Mouse (Mus musculus) adrenal gland, postnatal 14 days (tissue): ENCODE data around the gene Txndc12. TPM values are rescaled to one million over a fixed set of nuclear protein-coding genes. Genes with fewer than 3 reads are reported as not detected.

ENCODE experiments used
- DNase-seq: peaks from one replicate; pipeline ENCODE4 v3.0.0; 2021; ENCODE audit warnings: mixed read lengths
- long read RNA-seq, 2 experiments: library from polyadenylated mRNA; stranded (forward); transcript quantifications; one replicate each; pipeline ENCODE4 v2.0.0; 2021
- total RNA-seq: library from RNA; stranded (reverse); gene quantifications from 2 replicates; pipeline ENCODE4 v1.2.3, GENCODE M21; 2021

Gene Txndc12
- 63.8 and 73.9 TPM in 2 replicates for total RNA-seq
- long read RNA-seq, experiment 1, transcript Txndc12-201 (7 exons, 1,359 nt) = major isoform, 67 of 70 reads
- long read RNA-seq, experiment 1, partial matches to known transcripts = 1 of 70 reads
- long read RNA-seq, experiment 1, other reads (novel, unspliced or antisense) = 2 of 70 reads
- long read RNA-seq, experiment 2, transcript Txndc12-201 (7 exons, 1,359 nt) = major isoform, 49 of 54 reads
- long read RNA-seq, experiment 2, partial matches to known transcripts = 3 of 54 reads
- long read RNA-seq, experiment 2, other reads (novel, unspliced or antisense) = 2 of 54 reads

DNA sequence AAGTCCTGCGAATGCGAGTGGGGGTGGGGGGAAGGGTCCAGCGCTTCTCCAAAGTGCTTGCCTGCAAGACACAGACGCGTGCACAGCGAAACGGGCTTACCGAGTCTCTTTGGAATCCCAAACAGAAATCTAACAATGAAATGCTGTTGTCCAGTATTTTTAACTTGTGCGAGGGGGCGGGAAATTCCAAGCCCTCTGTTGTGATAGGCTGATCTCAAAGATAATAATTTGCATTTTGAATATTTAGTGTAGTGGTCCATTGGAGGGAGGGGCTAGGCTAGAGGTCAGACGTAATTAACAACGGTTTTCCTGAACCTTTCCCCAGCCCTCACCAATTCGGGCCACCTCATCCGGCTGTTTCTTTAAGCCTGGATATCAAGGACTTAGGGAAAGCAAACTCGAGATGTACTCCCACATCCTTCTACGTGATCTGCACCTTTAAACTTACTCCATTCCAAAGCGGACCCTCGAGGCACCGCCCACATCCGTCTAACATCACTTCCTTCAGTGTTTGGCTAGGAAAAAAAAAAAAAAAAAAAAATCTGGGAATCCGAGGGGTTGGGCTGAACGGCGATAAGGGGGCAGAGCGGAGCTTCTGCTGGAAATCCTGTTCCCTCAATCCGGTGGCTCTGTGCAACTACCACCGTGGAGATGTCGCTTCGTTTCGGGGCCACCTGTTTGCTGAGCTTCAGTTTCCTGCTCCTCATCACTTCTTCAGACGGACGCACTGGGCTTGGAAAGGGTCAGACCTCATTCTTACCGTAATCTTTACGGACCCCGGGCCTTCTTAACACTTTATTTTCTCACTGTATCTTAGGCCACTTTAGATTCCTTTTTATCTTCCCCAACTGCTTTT, at the start of gene Txndc12:
Txndc12 (plus strand) TSS at position 487 of the 856 bp plus-strand sequence.
- DNase-seq = peak; percentile 88

DNA sequence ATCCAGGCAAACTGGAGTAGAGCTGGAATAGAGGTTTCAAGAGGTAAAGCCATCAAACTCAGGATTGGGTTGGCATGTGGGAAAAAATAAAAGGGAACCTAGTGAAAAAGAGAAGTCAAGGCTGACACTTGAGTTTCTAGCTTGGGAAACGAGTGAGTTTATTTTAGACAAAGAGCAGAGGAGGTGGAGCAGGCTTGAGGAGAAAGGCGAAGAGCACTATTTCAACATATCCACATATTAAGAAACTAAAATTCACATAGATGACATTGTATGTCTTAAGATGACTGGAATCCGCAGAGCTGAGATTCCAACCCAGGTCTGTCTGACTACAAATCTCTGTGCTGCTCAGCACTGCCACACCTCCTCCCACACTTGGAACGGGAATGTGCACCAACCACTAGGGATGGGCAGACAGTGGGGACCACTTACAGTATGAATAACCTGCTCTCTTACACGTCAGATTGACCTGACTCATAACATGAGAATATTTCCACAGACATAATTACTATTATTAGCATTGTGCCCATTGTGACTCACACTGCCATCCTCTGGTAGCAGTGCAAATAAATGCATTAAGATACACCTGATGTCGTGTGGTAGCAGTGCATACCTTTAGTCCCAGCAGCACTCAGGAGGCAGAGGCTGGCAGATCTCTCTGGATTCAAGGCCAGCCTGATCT, 45.0 kb upstream of the Txndc12 start:
- no peak for DNase-seq

DNA sequence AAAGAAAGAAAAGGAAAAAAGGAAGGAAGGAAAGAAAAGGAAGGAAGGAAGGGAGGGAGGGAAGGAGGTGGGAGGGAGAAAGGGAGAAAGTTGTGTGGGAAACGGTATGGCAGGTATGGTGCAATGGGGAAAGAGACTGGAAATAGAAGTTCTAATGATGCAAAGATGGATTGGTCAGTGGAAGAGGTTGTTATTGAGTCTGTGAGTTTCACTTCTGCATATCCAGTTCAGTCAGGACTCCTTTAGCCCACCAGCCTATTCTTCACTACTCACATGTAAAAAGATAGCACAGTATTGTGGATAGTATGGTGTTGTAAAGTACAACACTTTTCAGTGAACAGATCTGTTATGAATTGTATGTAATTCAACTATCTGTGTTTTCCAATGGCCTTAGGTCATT, 43.9 kb upstream of the Txndc12 start:
- DNase-seq = no peak

DNA sequence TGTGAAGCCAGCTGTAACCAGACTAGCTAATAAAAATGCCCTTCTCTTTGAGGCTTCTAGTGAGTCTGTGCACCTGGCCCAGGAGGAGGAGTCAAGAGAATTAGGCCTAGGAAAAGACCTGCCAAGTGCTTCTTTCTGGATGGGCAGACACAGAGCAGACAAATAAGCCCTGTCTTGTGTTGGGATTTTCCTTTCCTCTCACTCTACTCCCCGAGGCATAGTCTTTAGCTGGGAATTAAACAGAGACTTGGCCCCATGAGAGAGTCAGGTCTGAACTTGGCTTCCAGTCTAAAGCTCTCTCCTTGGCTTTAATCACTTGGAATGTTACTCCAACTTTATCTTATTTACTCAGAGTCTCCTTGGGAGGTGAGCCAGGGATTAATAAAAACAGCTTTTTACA, 40.5 kb upstream of the Txndc12 start:
- DNase-seq = no peak

DNA sequence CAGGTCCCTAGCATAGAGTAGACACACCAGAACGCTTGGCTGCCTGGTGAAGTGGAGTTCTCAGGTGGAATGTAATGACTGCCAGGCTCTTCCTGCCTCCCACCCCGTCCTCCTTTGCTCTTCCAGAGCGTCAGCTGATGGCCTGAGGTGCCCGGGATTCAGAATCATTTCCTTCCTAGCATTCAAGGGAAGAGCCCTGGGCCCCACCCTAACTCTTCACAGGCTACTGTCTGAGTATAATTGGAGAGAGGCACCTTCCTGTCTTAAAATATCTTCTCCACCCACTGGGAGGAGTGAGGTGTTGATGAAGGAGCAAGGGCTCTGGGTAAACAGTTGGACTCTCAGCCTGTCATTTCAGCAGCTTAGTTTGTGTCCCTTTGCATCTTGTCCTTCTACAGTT, 37.7 kb upstream of the Txndc12 start:
- no peak for DNase-seq

DNA sequence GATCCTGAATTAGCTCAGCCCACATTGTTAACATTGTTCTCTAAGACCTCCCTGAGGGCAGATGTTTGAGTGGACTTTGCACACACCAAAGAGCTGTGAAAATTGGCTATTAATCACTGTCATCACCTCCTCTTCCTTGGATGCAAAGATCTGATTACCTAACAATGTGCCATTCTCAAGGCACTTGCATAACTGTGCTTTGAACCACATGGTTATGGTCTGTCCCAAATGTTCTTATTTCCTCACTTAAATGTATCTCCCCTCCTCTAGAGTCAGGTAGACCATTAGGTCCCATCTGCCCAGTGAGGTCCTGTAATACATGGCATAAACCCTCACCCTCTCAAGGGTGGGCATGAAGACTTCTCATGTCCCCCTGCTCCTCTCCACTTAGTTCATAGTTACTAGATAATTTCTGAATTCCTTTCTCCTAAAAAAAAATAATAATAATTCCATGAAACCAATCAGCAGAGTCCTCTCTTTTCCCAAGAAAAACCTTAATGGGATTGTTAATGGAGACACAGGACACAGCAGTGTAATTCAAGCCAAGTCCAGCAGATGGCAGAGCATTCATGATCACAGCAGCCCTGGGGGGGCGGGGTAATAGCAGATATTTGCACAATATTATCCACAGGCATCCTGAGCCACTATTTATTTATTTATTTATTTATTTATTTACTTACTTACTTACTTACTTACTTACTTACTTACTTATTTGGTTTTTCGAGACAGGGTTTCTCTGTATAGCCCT, 36.1 kb upstream of the Txndc12 start:
- peak; percentile 84 for DNase-seq

DNA sequence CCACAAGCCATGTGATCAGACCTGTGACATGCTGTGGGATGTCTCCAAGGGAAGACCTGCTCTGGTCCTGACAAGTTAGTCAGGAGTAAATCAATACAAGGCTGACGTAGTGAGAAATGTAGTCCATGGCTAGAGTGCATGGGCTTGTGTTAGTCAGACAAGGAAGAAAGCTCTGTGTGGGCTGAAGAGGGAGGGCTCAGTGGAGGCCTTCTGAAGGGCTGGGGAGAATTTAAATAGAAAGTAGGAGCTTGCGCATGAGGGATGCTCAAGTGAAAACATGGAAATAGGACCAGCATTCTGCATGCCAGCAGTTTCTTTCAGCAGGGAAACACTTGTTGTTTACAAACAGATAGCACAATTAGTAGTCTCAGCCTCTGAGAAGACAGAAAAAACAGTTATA, 30.9 kb upstream of the Txndc12 start:
- DNase-seq = no peak

DNA sequence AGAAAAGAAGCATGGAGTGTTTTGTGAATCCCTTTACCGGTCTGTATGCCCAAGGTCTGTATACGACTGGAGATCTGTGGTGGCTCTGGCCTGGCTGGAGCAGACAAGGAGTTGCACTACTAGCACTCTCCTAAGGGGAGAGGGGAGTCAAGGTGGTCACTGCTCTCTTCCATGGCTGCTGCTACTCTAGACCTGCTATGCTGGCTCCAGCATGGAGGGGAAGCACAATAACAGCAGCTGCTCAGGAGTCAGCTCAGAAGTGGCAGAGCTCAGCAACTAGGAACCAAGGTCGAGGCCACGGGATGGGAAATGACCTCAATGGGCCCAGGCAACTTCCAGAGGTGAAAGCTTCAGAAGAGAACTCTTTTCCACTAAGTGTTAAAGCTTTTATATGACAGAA, 23.3 kb upstream of the Txndc12 start:
- DNase-seq = peak; percentile 17

DNA sequence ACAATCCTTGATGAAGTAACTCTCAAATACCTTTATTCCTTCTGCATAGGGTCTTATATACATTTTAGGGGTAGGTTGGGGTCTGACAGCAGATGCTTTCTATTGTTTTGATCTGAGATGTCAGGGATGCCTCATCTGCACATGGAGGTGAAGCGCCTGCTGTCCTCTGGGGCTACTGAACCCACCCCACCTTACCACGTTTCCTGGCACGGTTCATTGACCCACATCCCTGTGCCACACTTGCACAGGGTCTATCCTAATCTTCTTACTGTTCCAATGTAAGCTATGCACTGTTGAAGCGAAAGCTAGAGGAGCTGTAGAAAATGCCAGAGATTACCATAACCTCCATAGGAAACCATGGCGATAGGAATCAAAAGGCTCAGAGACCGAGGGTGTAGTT, 22.9 kb upstream of the Txndc12 start:
- no peak for DNase-seq

DNA sequence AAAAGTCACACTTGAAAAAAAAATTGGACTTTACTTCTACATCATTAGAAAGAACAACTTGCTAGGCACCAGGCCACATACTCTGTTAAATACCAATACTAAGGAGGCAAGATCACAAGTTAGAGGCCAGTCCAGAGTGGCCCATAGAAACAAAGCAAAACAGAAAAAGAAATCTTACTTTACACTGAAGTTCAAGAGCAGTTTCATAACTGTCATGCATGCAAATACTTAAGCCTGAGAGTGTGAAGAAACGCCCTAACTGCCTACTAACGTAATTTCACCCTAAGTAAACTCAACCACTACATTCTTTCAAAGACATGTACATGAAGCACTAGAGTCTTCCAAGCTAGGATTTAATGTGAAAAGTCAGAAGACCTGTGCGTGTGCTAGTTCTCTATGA, 8.7 kb upstream of the Txndc12 start:
- no peak for DNase-seq

DNA sequence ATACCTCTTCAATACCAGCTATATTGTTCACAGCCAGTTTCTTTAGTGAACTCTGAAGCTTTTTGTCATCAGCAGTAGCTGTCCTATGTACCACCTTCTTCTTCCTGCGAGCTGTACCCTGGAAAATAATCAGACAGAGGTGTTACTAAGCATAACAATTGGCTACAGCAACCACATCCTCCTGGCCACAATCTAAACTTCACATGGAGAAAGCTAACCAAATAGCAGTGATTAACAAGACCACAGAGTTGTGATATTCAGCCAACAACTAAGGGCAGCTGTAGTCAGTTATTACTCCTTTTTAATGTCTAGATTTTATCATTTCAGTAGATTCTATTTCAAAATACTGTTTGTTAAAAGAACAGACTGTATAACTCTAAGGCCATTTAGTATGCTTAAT, 8.3 kb upstream of the Txndc12 start:
- no peak for DNase-seq

DNA sequence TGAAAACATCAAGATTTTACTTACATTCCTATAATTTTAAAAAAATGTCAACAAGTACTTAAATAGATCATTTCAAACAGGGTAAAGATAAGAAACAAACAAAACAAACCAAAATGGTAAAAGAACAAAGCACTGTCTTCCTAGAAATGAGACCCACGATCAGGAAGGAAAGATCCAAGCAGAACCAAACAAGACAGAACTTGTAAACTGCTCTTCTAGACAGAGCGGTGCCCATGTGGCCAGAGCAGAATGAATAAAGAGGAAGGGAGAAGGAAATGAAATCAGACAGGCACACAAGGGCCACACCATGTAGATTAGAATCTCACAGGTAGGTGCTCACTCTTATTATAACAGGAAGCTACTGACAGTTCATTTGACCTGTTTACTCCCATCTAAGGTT, 7.8 kb upstream of the Txndc12 start:
- DNase-seq = no peak

DNA sequence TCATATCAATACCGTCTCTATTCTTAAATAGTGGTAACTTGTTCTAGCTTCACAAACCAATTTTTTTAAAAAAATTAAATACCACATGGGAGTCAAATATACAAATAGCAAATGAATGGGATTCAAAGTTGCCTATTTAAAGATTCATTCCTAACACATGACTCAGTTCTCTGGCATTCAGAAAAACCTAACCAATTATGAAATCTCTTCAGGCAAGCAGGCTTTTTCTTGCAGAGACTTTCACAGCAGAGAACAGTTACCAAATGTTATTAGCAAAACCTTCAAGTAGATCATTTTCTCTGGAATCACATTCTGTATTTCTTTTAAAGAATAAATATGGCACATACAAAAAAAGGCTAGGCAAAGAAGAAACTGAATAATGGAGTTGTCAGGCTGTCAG, 3.7 kb upstream of the Txndc12 start:
- DNase-seq = no peak

DNA sequence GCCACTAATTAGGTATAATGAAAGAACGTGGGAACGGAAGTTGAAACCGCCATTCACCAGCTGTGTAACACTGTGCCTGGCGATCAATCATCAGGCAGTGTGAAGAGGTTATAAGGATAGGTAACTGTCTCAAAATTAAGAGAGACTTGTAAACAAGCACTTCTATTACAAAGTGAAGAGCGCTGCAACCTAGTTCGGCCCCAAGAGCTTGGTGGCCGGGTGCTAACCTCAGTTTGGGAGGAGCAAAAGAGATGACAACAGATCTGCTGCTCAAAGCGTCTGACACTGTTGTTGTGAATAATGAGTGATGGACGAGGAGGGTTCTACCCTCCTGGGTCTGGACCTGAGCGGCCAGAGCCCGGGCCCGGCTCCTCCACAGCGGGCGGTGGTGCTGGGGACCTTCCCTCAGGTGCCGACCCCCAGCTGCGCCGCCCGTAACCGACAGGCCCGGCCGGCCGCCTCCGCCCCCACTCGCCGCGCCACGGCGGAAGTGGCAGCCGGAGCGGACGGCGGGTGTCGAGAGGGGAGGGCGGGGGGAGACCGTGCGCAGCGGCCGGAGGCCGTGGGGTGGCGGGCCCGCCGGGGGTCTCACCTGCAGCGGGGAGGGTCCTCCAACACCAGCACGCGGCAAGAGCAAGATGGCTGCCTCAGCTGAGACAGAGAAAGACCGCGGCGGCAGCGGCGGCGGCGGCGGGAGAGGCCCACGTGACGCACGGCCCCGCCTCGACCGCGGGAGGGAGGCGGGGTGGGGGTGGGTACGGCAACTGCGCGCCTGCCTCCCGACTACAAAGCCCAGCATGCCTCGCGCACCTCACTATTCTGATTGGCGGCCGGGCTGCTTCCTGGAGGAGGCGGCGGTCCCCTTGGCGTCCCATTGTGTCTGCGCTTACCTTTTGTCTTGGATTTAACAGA, 1.2 kb upstream of the Txndc12 start, which contains the start of gene Btf3l4:
Btf3l4 (minus strand) TSS at position 699 of the 912 bp plus-strand sequence.
- peak; percentile 95 for DNase-seq

DNA sequence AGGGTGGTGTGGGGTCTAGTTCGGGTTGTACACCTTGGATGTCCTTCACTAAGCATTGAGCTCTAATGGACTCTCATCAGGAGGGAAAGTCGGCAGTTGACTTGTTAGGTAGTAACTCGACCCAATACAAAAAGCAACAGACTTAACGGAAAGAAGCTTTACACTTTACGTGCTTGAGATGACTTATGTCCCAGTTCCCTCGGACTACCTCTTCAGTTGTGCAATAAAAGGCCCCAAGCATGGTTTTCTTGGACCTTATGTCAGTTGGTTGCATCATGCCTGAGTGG, 630 bp upstream of the Txndc12 start:
- no peak for DNase-seq

DNA sequence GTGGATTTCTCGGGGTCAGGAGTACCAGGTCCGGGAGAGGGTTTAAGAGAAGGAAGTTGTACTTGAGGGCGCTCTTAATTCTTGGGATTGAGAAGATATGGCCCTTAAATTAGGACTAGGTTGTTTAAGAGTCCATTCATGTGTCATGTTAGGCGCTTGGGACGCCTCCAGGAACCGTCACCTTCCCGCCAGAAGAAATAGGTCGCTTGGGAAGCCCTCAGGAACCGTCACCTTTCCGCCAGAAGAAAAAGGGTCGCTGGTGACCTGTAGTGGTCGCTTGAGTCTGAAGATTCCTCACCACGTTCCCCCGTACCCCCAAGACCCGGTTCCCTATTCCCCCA, 540 bp downstream of the Txndc12 start:
- peak; percentile 40 for DNase-seq

DNA sequence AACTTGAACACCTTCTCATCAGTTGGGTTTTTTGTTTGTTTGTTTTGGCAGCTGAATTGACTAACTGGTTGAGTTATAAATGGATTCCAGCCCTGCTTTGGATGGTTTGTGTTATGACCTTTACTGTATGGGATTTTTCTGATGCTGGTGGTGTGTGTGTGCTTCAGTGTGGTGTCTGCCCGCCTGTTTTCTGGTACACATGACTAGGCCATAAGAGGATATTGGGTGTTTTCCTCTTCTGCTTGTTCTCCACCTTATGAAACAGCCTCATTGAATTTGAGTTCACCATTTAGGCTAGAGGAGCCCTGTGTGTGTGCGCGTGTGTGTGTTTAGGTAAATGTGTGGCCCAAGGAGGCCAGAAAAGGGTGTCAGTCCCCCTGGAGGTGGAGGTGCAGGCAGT, 1.1 kb downstream of the Txndc12 start:
- DNase-seq = no peak

DNA sequence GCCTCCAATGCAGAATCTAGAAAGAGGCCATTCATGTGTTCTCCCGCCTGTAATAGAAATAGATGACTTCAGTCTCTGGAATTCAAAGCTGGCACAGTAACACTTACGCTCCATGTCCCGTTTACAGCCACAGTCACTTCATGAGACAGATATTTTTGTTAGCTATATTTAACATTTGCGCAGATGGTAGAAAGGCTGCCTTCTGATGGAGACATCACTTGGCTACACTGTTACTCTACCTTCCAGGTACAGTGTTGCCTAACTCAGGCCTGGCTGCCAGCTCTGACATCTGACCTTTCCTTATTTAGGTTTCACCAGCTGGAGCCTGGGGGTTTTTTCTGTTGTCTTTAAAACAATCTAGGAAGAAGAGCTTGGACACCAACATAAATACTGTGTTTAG, 3.6 kb downstream of the Txndc12 start:
- DNase-seq = no peak

DNA sequence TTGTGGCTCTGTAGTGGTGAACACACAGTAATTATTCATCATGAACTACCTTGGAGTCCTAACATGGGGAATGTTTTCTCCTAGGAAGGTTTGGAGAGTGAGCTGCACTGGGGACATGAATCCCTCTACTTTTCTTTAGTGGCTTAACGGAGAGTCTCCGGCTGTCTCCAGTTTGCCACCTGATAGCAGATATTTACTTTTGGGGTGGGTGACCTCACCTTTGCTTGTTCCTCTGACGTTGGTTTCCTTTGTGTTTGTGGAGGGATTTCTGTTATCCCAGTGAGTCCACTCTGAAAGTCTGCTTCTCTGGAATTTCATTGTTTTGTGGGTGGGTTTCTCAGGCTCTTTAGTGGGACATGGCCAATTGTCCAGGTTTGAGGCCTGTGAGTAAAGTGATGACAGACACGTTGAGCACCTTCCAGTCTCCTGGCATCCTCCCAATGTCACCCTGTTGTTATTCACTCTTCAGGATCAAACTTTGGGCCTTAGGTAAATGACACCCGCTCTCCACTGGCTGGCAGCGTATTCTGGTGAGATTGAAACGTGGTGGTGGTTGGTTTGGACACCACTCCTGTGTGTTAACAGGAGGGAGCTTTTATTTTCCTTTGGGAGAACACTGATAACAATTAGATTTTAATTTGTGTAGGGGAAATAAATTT, 7.6 kb downstream of the Txndc12 start:
- DNase-seq = no peak

DNA sequence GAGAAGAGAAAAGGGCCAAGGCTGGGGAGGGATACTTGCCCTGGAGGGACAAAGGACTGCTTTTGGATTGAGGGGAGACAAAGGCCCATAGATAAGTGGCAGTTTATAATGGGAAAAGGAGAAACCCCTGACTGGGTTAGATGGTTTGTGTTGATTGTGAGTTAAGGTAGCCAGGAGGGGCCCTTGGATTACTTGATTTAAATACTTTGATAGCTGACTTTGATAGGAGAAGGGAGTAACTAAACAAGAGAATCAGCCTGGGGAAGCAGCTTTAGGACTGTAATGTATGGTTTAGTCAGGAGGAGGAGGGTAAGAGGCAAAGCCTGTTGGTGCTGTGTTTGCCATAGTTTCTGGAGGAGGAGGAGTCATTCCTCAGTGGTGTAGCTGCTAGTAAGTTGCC, 8.9 kb downstream of the Txndc12 start:
- DNase-seq = no peak
